Mouse (Mus musculus): ENCODE results near the gene Plppr3. TPM values are rescaled to one million over a fixed set of nuclear protein-coding genes. Genes with fewer than 3 reads are reported as not detected.

The Plppr3 gene
- total RNA-seq, 4 experiments from 2014 or later: 0.19 to 0.41 (median 0.29) TPM; not detected in 1

DNA sequence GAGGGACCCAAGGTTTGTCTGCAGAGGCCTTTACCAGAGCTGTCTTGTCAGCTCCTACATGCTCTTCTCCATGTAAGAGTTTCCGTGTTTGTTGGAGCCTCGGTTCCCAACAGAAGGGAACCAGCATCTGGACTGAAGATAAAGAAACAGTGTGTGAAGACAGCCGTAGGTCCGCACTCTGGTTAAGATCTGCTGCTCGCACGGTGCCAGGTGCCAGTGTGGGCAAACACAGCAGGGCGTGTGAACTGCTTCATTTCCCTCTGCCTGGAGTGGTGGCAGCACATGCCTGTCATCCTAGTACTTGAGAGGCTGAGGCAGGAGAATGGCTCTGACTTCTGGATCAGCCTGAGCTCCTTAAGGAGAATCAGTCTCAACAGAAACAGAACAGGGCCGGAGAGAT is 2.6 kb downstream of the Plppr3 start:
- DNase-seq (ENCODE audit: low spot score): no peak

DNA sequence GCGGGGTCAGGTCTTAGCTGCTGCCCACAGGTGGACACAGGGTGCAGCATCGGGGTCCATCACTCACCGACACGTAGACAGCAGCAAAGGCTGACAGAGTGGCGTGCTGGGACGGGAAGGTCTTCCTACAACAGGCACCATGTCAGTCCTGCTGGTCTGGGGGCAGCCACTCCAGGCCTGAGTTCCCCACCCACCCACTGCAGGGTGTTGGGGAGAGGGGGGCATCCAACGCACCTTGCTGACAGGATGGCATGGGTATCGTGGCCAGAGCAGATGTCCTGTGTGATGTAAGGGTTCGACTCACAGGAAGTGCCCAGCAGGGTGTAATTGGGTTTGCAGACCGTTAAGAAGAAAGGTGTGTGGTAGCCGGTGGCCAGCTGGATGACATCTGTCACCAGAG is 7.8 kb downstream of the Plppr3 start:
- no peak for DNase-seq (ENCODE audit: low spot score)

DNA sequence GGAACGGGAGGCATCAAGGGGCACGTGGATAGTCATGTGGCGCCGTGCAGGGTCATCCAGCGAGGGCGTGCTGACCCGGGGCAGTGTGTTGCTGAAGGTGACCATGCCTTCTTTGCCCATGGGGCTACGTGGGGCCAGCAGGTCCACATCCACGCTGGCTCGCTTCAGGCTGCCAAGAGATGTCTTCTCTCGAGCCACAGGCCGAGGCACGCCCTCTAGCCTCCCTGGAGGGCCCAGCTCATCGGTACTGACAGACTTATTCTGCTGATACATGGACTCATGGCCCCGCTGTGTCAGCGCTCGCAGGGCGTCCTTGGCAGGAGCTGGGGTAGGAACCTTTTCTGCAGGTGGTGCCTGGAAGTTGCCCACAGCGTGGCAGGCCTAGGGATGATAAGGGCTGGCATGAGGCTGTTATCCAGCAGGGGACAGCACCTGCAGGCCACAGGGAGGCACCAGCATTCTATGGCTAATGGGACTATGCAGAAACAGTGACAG is 8.6 kb downstream of the Plppr3 start:
- DNase-seq (ENCODE audit: low spot score): no peak

DNA sequence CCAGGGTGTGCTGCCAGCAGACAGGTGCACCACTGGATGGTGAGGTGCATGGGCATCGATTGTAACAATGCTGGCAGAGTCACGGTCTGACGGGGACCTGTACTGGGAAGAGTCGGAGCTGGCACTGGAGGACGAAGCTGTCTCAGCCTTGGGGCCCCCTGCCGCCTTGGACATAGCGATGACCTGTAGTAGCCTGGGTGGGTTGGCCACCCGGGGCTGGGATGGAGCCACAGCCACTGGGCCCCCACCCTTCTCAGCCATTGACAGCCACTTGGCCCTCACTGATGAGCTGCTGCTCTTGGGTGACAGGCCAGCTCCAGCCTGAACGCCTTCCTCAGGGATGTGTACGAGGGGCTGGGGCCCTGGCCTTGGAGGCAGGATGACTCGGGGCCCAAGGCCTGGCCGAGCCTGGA is 9.2 kb downstream of the Plppr3 start:
- DNase-seq (ENCODE audit: low spot score): no peak

DNA sequence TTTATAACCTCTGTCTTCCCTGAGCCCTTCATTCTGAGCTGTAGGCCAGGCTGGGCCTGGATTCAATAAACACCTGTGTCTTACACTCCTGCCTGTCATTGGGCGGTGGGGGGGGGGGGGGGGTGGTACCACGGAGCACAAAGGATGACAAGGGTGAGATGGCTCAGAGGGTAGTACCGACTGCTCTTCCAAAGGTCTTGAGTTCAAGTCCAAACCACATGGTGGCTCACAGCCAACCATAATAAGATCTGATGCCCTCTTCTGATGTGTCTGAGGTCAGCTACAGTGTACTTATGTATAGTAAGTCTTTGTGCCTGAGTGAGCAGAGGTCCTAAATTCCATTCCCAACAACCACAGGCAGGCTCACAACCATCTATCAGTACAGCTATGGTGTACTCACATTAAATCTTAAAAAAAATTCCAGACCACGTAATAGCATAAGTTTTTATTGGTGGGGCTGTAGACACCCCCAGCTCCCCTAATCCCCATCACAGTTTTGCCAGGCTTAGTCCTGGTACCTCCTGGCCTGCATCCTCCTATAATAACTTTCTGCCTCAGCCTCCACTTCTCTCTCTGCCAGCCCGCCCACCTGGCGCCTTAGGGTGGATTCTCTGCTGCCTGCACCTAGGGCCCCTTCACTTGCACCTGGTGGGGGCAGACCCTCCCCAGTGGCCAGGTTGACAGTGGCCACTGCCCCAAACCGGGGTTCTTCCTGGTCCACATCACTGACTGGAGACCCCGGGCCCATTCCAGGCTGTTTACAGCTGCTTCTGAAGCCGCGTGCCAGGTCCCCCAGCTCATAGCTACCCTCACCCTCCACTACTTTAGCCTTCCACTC is 9.9 kb downstream of the Plppr3 start:
- no peak for DNase-seq (ENCODE audit: low spot score)

DNA sequence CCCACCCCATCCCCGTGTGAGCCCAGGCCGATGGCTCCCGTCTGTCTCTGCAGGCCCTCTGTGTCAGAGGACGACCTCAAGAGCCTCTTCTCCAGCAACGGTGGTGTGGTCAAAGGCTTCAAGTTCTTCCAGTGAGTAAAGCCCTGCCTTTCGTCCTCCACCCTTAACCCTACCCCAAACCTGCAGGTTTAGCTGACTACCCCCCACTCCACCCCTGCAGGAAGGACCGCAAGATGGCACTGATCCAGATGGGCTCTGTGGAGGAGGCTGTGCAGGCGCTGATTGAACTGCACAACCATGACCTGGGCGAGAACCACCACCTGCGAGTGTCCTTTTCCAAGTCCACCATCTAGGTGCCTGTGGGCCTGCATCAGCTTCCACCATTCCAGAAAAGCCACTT is 11.5 kb downstream of the Plppr3 start:
- DNase-seq (ENCODE audit: low spot score): no peak

DNA sequence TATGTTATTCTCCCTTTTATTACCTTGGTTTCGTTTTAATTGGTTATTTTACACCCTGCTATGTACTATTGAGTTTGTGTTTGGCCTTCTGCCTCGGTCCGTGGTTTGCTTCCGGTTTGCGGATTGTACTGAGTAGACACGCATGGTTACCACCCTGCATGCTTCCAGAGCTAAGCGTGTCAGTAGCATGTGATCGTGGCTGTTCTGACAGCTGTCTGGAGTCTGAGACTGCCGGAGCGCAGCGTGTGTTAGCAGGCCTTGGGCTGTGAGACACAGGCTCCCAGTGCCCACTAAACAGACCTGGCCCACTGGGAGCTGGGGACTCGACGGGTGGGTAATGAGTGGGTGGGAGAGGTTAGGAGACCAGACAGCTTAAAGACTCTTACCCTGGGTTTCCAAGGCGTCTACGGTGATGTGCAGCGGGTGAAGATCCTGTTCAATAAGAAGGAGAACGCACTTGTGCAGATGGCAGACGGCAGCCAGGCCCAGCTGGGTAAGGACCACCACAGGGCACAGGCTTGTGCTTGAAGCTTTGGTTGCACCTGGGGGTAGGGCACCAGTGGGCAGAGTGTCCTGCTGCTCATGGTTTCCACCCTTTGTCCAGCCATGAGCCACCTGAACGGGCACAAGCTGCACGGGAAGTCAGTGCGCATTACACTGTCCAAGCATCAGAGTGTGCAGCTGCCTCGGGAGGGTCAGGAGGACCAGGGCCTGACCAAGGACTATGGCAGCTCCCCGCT is 12.2 kb downstream of the Plppr3 start:
- no peak for DNase-seq (ENCODE audit: low spot score)

DNA sequence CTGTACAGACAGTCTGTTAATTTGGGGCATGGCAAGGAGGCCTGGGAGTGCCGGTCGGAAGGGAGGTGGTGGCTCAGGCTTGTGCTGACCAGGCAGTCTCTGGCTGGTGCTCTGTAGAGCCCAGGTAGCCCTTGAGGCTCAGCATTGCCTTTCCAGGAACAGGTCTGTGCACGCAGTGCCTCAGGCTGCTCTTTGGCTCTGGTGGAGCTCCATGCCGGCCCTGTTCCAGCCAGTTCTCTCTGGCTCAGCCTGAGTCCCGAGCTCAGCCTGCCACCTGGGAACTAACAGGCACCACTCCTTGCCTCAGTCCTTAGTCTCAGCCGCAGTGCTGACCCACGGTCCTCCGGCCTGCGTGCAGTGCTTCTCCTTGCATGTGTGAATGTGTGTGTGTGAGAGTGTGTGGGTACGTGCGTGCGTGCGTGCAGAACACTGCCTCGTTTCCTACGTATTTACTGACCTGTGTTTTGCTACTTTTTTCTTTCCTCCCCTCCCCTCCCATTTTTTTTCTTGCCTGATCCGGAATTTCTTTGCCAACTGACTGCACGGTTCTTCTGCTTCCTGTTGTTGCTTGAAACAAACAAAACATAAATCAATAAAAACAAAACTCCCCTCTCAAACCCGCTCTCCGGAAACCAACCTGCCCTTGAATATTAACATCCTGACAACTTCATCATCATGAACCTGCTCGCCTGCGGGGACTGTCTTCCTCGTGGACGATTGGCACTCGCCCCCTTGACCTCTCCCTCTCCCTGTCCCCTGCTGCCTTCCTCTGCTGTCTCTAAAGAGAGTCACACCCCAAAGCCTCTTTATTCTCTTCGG is 13.0 kb downstream of the Plppr3 start:
- no peak for DNase-seq (ENCODE audit: low spot score)

DNA sequence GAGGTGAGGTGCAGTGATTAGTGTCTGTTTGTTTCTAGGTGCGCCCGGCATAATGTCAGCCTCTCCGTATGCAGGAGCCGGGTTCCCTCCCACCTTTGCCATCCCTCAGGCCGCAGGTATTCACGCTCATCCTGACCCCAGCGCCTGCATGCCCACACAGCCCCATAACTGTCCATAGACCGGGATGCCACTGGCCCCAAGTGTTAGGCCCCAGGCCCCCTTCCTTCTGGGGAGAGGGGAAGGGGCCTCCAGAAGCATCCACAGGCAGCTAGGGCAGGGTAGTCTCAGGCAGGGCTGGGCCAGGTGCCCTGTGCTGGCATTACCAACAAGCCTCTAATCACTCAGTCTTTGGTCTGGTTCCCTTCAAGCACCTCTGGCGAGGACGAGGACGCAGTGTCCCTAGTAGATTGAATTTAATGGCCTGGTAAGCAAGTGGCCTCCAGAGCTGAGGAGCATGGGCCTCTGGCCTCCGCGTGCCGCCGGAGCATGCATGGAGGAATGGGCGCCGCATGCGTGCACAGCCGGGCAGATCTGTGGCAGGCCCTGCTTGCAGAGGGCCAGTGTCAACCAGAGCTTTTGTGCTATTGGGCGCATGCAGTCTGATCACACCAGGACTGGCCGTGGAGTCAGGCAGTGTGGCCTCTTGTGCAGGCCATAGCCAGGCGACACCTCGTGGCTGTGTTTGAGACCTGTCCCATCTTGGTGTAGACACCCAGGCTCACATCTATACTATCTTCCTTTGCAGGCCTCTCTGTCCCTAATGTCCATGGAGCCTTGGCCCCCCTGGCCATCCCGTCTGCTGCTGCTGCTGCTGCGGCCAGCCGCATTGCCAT is 14.1 kb downstream of the Plppr3 start:
- DNase-seq (ENCODE audit: low spot score): no peak

DNA sequence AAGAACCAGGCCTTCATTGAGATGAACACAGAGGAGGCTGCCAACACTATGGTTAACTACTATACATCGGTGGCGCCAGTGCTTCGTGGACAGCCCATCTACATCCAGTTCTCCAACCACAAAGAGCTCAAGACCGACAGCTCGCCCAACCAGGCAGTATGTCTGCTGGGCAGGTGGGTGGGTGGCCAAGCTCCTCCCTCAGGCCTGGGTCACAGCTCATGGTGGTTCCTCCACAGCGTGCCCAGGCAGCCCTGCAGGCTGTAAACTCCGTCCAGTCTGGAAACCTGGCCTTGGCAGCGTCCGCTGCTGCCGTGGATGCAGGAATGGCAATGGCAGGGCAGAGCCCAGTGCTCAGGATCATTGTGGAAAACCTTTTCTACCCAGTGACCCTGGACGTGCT is 15.3 kb downstream of the Plppr3 start:
- no peak for DNase-seq (ENCODE audit: low spot score)

DNA sequence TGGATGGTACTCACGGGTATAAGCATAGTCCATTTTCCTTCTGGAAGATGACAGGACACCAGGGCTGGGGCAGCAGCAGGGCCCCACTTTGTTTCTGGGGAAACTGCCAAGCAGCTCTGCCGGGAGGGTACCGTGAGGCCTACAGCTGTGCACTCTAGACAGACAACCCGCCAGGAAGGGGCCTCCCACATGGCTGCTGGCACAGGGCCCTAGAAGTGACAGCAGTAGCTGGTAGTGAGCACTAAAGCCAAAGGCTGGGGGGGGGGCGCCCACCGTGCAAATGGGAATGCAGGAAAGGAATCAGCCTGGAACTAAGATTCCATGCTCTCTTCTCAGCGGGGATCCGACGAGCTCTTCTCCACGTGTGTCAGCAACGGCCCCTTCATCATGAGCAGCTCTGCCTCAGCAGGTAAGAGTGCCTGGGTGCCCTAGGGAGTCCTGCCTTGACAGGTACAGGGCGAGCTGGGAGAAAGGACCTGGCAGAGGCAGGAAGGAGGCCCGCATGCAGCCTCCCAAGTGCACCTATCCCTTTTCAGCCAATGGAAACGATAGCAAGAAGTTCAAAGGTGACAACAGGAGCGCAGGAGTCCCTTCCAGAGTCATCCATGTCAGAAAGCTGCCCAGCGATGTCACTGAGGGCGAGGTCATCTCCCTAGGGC is 15.9 kb downstream of the Plppr3 start:
- DNase-seq (ENCODE audit: low spot score): no peak

DNA sequence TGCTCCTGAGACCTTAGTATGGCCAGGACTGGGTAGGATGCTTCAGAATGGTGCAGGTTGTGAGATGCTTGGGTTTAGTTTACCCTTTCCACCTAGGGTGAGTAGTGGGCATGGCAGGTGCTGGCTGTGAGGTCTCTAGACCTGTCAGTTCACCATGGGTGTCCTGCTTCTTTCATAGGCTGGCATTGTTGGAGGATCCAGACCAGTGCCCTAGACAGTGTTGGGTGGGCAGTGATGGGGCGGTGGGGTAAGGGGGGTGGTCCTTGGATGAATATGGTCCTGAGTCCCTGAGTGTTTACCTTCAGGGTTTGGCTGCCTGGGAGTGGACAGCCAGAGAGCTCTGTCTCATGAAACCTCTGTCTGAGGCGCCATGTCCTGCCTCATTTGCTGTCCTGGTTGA is 16.5 kb downstream of the Plppr3 start:
- no peak for DNase-seq (ENCODE audit: low spot score)

DNA sequence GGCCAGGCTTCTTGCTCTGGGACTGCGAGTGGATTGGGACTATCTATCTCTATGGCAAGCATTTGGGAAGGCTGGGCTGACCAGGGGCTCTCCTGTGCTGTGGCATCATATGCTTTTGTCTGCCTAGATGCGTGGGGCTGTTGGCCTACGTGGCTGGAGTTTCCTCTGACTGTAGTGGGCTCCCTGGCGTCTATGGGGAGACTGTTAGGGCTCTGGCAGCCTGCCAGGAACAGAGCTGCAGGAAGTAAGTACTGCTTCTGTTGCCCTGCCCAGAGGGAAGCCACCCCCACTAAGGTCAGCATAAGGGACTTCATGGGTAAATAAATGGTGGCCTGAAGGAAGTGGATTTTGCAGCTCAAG is 17.0 kb downstream of the Plppr3 start:
- DNase-seq (ENCODE audit: low spot score): peak; percentile 71

DNA sequence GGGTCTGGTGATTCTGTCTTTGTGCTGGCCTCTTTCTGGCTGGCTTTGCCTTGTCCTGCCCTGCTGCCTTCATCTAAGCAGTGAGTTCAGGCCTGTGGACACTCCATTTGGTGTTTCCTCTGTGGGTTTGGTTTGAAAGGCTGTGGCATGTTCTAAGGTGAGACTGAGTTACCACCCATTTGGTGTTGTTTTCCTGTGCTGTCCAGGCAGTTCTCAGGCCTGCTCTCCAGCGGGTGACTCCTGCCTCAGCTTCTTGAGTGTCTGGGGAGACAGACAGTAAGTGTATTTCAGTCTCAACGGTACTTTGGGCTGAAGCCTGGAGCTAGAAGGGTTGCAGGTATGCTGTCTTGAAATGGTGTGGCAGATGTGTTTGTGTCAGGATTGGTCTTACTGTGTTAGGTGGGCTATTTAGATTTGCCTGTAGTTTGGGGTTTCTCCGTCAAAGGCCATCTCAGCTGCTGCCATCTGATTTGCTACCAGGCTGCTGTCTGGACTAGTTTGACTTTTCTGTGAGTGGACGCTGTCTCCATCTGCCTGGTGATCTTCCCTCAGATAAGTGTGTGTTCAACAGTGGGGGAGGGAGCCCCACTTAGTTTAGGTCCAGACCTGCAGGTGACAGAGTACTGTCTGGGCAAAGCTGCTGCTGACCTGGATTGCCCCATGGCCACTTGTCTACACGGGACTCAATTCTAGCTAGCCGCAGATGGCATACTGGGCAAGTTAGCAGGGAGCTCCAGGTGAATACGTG is 17.6 kb downstream of the Plppr3 start:
- DNase-seq (ENCODE audit: low spot score): no peak

DNA sequence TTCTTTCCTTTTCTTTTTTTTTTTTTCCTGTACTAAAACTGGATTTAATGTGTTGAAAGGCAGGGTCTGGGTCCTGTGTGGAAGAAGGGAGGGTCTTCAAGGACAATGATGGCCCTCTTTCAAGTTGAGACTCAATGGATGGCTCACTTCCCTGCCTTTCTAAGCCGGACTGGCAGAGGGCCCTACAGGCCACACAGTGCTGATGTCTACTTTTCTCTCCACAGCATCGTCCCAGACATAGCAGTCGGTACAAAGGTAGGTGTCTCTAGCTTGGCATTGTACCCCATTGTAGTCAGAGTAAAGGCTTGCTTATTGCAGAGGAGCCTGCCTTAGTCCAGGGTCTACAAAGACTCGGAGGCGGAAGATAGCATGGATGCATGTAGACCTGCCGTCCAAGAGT is 18.2 kb downstream of the Plppr3 start:
- no peak for DNase-seq (ENCODE audit: low spot score)

DNA sequence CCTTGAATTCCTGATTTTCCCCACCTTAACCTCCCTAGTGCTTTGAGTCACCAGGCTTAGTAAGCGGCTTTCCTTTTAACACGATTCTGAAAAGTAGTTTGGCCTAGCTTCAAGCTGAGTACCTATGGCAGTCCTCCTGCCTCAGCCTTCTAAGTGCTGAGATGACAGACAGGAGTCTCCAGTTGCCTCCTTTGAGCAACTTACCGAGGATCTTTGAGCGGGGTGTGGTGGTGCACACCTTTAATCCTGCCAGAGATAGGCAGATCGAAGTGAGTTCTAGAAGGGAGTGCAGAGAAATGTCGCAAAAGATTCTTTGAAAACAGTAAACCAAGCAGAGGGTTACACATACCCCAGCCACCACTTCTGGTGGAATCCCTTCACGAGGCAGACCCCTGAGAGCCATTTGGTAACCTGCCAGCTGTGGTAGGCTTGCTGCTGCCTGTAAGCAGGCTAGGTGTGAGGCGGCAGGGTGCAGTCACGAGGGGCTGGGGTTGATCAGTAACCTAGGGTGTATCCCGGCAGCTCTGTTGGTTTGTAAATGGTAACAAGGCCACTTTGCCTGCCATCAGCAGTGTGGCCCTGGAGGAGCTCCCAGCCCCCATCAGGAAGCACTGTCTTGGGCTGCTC is 18.8 kb downstream of the Plppr3 start:
- DNase-seq (ENCODE audit: low spot score): no peak

DNA sequence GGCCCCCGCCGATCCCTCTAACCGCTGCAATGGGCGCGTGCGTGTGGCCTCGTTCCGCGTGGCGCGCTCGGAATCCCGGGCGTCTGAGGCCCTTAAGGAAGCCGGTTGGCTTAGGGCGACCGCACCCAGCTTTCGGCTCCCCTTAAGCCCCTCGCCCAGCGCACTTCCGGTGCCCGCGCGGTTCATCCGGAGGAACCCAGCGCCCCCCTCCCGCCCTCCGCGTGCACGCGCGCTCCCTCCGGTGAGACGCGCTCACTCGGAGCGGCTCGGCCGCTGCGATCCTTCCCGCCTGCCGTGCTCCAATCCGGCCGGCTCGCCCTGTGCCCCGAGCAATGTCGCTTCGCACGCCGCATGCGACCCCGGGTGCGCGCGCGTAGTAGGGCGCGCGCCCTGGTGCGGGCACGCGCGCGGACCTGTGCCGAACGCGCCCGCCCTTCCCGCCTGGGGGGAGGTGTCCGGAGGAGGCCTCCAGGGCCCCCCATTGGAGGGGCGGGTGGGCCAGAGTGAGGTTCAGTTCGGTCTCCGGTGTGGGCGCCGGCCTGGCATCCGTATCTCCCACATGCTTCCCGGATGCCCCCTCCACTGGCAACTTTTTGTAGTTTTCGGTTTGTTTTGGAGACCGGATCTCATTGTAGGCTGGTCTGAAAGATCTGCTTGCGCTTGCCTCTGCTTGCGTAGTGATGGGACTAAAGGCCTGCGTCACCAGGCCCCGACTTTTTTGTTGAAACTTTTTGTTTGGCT is 19.5 kb downstream of the Plppr3 start:
- DNase-seq (ENCODE audit: low spot score): no peak

DNA sequence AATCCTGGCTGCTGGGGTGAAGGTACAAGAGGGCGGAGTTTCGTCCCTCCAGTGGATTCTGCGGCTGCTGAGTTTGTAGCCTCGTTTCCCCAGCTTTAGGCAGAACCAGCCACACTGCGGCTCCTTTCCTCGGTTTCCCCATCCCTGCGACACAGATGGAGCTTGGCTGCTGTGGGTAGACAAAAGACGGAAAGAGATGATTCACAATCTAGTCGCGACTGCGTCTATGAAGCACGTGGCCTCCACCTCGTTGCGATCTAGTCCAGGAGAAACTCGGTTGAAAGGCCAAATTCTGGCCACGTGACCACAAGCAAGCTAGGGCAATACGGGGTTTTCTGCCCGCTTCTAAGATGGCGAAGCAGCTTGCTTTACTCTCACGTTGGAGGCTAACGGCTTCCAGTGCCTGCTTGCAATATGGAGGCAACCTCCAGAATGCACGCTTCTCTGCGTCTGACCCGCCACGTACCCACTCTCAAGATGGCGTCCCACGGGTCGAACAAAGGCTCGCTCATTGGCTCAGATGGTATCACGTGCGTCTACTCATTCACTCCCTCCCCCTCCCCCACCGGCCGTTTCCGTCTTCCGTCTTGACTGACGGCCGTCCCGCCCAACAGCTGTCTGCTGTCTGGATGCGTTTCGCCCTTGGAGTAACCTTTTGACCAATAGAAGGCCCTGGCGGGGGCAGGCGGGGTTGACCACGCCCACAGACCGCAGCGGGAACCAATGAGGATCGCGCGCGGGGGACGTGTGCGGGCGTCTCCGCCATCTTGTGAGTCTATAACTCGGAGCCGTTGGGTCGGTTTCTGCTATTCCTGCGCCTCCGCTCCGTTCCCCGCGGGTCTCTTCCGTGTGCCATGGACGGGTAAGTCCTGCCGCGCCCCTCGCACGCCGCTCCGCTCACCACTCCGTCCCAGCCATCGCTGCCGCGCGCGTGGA is 20.3 kb downstream of the Plppr3 start, which contains the start of gene Ptbp1:
Ptbp1 (plus strand) TSS at position 568 of the 936 bp plus-strand sequence.
- peak; percentile 98 for DNase-seq (ENCODE audit: low spot score)
